Mouse (Mus musculus): ENCODE data around the gene Serinc2.
"Not testable (repeated sequence)": the region's sequence is repeated elsewhere in the genome, so short reads cannot be mapped to it uniquely, and the experiment has no call there.

Gene Serinc2

DNA sequence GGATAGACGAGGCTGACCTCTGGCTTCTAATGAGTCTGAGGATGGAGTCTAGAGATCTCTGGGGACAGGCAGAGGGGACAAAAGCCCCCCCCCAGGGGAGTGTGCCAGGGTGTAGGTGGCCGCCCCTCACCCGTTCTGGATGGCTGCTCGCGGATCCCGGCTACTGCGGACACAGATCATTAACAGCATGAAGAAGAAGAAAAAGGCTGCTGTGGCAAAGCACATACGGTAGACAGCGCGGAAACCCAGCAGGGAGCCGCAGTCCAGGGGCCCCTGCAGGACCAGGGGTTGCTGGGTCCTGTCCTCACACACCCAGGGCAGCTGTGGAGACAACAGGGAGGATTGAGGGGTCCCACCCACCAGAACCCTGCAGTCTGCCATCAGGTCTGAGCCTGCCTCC is 14.9 kb downstream of the Serinc2 start:
- no peak for DNase-seq (ENCODE audit: low spot score in 2 of 2)

DNA sequence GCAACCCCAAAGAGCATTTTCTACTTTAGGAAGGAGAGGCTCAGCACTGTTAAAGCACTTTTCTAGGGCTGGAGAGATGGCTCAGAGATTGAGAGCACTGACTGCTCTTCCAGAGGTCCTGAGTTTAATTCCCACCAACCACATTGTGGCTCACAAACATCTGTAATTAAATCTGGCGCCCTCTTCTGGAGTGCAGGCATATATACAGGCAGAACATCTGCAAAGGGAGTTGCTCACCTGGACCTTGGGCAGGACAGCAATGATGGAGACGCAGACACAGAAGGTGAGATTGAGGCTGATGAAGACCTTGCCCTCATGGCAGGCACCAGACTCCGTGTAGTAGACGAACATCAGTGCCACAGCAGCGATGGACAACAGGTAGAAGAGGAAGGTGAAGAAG is 18.6 kb downstream of the Serinc2 start:
- DNase-seq (ENCODE audit: low spot score in 2 of 2): no peak

DNA sequence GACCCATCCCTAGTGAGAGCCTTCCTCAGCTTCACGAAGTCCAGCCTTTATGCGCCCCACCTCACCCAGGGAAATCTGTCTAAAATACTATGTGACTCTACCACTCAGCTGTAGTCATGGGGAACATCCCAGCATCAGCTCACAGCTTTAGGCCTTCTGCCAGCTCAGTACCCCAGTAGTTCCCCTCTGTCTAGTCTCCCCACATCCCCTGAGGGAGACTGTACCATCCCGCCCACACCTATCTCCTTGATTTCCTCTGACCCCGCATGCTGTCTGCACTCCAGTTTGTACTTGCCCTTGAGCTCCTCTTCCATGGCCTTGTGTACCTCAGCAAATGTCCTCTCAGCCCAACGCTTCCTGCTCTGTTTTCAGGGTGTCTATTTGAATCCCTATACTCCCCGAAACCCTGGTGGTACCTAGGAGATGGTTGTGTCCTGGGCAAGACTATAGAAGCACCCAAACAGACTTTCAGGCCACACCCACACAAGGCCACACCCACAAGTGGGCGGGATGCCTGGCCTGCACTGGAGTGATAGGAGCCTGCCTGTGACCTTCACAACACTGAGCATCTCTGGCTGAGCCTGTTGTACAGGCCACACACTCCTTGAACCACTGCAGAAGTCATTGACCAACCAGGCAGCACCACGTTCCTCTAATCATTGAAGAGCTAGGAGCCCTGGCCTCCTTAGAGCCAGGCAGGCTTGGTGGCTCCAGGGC is 26.4 kb downstream of the Serinc2 start:
- no peak for DNase-seq (ENCODE audit: low spot score in 2 of 2)

DNA sequence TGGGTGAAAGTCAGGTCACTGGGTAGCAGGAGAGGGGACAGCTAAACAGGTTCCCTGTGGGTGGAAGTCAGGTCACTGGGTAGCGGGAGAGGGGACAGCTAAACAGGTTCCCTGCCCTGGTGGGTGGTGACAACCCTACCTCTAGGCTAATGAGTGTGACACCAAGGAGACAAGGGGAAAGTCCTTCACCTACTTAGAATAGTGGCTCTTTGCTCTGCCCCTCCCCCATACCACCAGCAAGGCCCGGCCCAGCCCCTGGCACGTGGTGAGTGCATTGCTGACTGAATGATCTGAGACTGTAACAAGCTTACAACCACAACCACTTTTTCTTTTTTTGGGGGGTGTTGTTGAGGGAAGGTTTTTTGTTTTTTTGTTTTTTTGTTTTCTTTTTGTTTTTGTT is 27.2 kb downstream of the Serinc2 start:
- DNase-seq (ENCODE audit: low spot score in 2 of 2): no peak

DNA sequence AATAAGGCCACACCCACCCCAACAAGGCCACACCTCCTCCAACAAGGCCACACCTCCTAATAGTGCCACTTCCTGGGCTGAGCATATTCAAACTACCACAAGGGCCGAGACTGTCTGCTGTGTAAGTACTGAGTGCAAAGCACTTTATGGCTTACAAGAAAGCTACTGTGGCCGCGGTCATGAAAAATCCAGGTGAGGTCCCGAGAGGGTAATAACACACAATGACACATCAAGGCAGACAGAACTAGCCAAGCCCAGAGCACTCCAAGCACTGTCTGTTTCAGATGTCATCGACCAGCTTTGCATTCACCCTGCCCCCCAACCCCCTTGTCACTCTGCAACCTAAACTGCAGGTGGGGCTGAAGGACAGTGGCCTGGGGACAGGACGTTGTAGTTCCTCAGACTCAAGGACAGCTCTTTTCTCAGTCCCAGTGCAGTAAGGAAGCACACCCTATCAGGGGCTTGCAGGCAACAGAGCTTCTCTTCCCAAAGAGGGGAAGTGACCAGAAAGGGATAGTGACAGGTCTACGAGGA is 27.8 kb downstream of the Serinc2 start:
- no peak for DNase-seq (ENCODE audit: low spot score in 2 of 2)

DNA sequence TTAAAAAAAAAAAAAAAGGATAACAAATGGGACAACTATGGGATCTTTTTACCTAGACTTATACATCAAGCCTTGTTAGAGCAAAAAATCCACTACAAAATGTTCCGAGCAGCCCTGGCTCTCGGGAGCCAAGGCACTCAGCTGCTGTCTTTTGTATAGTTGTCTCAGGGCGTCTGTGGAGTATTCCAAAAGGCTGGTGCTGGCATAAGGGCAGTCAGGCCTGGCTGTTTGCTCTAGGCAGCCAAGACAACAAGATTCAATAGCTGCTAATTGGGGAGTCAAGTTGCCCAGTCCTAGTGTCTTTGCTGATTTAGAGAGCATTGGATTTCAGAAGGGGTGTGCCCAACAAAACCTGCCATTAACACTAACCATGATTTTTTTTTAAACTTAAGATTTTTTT is 30.4 kb downstream of the Serinc2 start:
- no peak for DNase-seq (ENCODE audit: low spot score in 2 of 2)

DNA sequence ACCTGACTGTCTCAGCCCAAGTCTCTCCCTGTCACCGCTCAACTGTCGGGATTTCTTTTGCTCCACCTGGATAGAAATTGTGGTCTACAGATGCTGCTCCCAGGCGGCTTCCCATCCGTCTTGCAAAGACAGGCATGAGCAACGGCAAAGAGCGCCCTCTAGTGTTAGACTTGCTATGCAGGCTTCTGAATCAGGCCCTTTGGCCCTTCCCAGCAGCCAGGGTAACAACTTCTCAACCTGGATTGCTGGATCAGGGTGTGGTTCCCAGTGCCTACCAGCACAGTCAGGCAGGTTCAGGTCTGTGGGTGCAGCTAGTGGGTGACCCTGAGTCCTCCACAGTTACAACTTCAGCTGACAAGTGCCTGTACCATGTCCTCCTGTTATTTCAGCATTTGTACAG is 32.9 kb downstream of the Serinc2 start:
- peak in 1 of 2 experiments; percentile 79 for DNase-seq (ENCODE audit: low spot score in 2 of 2)

DNA sequence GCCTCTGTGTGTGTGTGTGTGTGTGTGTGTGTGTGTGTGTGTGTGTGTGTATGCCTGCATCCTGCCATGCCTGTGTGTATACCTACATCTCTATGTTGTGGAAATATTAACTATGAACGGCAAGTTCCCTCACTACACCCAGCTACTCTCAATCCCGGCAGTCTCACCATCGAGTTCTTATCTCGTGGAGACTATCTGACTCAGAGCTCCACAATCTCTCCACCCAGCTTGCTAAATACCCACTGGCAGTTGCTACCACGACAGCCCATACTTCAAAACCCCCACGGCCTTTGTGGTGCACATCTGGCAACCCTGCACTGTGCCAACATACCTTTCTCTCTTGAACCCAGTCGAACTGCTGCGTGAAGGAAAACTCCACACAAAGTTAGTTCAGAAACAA is 34.3 kb downstream of the Serinc2 start:
- DNase-seq (ENCODE audit: low spot score in 2 of 2): no peak

DNA sequence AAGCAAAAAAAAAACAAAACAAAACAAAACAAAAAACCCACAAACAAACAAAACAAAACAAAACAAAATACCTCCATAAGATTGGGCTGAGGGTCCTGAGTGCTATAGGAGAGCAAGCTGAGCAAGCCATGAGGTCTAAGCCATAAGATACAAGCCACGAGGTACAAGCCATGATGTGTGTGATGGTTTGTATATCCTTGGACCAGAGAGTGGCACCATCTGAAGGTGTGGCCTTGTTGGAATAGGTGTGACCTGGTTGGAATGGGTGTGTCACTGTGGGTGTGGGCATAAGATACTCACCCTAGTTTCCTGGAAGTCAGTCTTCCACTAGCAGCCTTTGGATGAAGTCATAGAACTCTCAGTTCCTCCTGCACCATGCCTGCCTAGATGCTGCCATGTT is 35.4 kb downstream of the Serinc2 start:
- not testable (repeated sequence) for DNase-seq (ENCODE audit: low spot score in 2 of 2)

DNA sequence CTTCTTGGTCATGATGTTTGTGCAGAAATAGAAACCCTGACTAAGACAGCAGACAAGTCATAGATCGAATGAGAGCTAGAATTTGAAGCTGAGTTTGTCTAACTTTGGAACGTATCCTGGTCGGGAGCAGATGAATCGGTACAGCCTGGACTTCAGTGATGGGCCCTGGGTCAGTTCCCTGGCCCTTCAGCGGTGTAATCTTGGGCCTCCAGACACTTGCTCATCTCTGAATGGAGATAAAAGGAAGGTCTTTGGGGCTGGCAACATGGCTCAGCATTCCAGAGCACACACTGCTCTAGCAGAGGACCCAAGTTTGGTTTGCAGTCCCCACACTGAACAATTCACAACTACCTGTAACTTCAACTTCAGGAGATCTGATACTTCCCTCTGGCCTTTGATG is 36.0 kb downstream of the Serinc2 start:
- DNase-seq (ENCODE audit: low spot score in 2 of 2): no peak

DNA sequence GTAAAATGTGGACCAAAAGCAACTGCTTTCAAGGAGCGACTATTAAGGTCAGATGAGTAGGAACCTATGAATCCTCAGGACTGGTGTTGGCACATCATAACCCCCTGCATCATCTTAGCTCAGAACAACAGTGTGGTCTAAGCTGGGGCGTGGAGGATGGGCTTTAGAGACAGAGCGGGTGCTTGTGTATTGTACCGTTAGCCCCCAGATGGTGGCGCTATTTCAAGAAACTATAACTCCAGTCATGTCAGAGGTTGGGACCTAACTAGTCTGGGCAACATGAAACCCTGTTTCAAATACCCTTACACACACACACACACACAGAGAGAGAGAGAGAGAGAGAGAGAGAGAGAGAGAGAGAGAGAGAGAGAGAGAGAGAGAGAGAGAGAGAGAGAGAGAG is 38.3 kb downstream of the Serinc2 start:
- DNase-seq (ENCODE audit: low spot score in 2 of 2): no peak

DNA sequence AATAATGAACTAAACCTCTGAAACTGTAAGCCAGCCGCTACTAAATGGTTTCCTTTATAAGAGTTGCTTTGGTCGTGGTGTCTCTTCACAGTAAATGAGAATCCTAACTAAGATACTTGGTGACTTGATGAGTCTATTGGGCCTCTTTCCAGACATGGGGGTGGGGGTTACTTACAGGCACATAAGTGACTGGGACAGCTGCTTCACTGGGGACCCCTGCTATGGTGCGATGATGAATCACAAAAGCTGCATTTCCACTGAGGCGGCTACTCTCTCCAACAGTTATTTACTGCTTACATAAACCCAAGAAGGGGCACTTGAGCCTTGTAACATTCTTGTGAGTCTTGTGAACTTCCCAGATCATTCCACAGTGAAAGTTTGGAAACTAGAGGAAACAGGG is 41.4 kb downstream of the Serinc2 start:
- no peak for DNase-seq (ENCODE audit: low spot score in 2 of 2)

DNA sequence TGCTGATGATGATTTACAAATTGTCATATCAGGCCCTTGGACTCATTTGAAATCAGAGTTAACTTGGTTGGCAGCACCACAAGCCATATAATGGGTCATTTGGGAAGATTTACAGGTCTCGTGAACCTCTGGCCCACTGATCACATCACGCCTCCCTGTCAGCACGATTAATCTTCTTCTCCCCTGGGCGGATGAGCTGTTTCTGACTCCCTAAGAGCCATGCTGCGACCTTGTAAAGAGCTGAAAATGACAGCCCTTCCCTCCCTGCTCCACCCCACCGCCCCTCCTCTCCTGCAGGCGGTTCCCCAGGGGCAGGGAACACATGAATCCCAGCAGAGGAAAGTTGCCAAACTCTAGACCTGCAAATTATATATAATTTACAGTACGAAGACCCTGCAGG is 42.6 kb downstream of the Serinc2 start:
- no peak for DNase-seq (ENCODE audit: low spot score in 2 of 2)

DNA sequence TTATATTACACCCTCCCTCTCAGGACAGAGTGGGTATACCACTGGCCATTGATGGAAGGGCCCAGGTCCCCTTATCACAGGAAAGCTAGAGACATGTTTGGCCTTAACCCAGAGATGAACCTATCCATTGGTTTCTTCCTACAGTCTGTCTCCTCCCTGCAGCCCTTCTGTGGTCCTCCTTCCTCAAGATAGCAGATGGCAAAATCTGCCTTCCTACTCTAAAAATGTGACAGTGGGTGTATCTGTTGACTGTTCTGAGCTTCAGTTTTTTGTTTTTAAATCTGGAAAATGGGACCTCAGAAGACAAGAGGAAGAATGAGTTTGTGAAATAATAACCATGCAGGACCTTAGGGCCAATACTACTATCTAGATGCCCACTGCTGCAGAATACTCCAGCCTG is 54.9 kb downstream of the Serinc2 start:
- DNase-seq (ENCODE audit: low spot score in 2 of 2): no peak

DNA sequence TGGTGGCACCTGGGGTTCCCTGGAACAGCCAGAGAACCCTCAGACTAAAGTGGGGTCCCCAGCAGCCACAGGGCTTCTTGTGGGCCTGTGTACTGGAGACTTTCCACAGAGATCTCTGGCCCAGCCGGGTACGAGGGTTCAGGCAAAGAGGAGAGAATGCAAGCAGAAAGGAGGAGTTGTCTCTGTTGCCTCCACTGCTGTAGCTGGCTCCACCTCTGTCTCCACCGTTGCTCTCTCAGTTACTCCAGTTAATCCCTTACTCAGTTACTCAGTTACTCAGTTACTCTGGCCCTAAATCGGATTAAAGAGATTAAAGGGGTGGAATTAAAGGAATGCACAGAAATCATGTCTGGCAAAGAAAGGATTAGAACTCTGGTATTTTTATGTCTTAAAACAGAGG is 56.8 kb downstream of the Serinc2 start, which contains the start of gene Gm853:
TSS of gene Gm853 (minus strand) at position 223 of the 400 bp plus-strand sequence.
- DNase-seq (ENCODE audit: low spot score in 2 of 2): no peak

DNA sequence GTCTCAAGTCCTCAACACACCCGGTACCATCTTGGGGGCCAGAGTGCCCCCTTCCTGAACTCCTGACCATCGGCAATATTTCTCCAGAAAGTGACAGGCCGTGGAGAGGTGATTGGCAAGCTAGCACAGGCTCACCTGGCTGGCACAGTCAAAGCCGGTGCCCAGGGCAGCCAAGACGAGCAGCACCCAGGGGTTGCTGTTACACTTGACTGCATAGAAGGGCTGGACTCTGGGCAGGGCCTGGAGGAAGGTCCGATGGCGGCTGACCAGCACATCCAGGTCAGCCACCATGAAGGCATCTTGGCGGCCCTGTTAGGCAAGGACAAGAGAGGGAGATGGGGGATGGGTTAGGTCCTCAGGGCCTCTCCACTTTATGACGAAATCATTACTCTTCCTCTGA is 58.8 kb downstream of the Serinc2 start:
- DNase-seq (ENCODE audit: low spot score in 2 of 2): no peak

DNA sequence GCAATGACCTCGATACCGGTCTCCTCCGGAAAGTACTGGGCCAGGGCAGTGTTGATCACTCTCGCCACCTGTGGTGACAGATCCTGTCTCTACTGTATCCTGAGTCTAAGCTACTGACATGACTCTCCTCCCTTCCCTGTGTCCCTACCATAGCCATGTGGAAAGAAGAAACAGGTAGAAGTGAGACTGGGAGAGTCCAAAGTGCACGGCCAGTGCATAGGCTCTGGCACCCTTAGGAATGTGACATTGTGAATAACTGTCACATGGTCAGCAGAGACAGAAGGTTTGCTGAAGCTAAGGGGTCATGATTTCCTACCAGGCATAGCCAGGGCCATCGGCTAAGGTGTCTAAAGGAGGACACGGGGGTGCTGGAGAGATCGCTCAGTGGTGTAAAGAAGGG is 63.6 kb downstream of the Serinc2 start:
- DNase-seq (ENCODE audit: low spot score in 2 of 2): no peak

DNA sequence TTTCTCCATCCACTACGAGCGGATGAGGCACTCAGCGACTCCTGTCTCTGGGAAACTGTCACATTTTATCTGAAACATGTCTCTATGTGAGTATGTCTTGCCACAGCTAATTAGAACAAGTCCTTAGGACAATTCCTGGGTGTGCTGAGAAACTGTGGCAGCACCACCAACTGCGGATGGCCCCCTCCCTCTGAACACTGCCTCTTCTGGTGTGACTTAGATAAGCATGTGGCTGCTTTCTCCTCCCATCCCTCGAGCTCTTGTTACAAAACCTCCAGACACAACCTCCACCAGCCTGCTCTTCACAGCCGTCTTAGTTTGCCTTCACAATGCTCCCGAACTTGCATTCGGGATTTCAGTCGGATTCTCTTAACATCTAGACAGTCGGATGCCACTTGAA is 65.1 kb downstream of the Serinc2 start:
- DNase-seq (ENCODE audit: low spot score in 2 of 2): no peak

DNA sequence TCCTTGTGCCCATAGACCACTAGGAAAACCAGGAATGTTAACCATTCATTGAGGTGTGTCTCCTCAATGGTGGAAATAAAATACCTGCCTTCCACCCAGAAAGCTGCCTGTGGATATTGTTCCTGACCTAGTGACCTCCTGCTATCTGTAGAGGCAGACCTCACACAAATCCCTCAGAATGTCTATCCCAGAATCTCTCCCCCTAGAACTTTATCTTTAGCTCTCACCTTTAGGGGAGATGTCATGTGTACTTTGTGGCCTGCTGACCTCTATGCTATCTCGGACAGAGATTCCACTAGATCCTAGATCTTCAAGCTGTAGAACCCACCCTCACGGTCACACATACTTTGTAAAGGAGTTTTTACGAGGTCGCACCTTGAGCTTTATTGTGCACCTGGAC is 65.8 kb downstream of the Serinc2 start:
- no peak for DNase-seq (ENCODE audit: low spot score in 2 of 2)

DNA sequence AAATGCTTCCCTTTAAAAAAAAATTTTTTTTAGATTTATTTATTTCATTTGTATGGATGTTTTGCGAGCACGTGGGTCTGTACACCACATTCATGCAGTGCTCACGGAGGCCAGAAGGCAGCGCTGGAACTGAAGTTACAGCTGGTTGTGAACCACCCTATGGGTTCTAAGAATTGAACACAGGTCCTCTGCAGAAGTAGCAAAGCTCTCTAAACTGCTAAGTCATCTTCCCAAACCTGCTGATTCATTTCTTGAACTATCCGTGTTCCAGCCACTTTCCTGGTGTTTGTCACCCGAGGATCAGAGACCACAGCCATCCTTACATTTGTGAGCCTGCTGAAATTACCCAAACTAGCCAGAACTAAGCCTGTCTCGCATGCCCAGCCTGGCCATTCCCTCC is 66.6 kb downstream of the Serinc2 start:
- DNase-seq (ENCODE audit: low spot score in 2 of 2): no peak

DNA sequence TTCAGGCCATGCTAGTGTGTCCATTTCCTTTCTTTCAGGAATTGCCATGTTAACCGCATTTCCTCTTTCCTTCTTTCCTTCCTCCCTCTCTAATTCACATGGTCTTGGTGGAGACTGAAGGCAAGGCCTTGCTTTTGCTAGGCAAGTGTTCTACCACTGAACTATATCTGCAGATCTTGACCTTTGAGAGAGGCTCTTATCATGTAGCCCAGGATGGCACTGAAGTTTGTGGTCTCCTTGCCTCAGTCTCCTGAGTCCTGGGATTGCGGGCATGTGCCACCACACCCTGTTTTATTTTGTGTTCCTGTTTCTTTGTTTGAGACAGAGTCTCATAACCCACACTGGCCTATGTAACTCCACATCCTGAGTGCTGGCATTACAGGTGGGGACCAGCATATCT is 67.1 kb downstream of the Serinc2 start:
- no peak for DNase-seq (ENCODE audit: low spot score in 2 of 2)
